Mouse (Mus musculus): Measurements from ENCODE around the gene Tsc1.

Gene Tsc1

DNA sequence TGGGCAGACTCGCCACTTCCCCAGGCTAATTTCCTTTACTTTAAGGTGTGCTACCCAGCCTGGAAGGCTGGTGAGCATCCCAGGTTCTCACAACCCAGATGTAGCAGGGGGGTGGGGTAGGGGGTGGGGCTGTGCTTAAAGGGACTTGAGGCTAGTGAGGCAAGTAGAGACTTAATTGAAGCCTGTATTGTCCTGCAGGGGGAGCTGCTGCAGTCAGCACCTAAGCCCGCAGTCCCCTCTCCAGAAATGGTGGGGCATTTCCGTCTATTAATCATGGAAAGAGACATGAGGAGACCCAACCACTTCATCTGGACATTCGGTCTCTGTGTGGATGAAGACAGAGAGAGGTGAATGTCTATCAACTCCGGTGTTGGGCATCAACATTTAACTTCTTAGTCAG is 24.7 kb upstream of the Tsc1 start:
- no peak for DNase-seq (ENCODE audit: low spot score in 2 of 2)

- no peak for DNase-seq (ENCODE audit: low spot score in 2 of 2)
Measured at GRCm38 (mm10) chr2:28616874-28617273, 24.2 kb upstream of the Tsc1 start.

GRCm38 (mm10) chr2:28617498-28618486 is 23.2 kb upstream of the Tsc1 start:
- no peak for DNase-seq (ENCODE audit: low spot score in 2 of 2)

DNA sequence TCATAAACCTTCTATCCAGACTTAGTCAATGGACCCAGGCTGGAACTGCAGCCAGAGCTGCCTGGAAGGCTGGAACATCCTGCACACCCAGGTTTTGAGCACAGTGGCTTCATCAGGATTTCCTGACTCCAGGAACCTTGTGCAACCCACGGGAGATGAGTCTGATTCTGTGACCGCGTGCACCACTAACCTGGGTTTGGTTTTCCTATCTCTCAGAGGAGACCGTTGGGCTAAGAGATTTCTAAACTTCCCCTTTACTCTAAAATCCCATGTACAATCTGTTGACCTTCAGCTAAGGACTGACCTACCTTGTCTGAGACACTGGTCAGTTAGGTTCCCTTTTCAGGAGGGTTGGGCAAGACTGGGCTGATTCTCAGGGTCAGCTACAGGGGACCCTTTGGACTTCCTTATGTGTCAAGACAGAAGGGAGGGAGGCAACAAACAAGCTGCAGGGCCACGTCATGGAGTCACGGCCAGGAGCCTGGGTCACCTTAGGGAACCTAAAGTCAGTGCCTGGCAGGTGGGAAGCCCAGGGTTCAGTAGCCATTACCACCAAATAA is 22.2 kb upstream of the Tsc1 start:
- no peak for DNase-seq (ENCODE audit: low spot score in 2 of 2)

GRCm38 (mm10) chr2:28619369-28619768 is 21.7 kb upstream of the Tsc1 start:
- DNase-seq (ENCODE audit: low spot score in 2 of 2) = no peak

DNA sequence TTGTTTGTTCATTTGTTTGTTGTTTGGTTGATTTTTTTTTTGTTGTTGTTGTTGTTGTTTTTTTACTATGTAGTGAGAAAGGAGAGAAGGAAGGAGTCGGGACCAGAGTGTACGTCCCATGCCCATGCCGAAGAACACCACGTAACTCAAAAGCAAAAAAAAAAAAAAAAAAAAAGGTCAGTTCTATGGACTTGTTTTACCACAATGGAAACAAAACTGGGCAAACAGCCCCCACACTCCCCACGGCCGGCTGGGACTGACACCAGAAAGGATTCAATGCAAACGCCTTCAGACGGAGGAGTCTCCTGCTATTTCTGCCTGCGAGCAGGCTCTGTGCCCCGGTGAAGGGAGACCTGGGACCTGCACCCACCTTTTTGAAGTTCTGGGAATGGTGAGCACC is 20.5 kb upstream of the Tsc1 start:
- DNase-seq (ENCODE audit: low spot score in 2 of 2) = no peak

- no peak for DNase-seq (ENCODE audit: low spot score in 2 of 2)
Measured at GRCm38 (mm10) chr2:28621111-28621510, 19.9 kb upstream of the Tsc1 start.

DNA sequence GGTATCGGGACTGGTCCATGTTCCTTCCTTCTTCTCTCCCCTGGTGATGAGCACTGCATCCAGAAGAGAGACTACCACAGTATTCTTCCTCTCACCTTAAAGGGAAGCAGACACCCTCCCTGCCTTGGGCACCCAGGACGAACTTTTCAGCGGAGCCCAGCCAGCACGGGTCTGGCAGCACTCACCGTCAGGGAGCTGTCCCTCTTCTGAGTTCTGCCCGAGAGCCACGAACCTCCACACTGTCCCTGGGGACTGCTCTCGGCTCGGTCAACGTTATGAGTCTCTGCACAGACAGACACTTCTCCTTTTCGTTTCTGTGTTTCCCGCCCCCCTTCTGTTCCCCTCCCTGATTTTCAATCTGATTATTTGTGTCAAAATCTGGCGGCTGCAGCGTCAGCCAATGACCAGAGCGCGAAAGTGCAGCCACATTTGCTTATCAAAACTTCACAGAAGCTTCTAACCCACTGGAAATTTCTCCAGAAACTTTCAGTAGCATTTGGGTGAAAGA is 19.3 kb upstream of the Tsc1 start, which contains the start of gene Gfi1b:
Gene Gfi1b (minus strand): TSS at position 319 of the 508 bp plus-strand sequence.
- no peak for DNase-seq (ENCODE audit: low spot score in 2 of 2)

GRCm38 (mm10) chr2:28622521-28623124 is 18.4 kb upstream of the Tsc1 start:
- DNase-seq (ENCODE audit: low spot score in 2 of 2) = no peak

- DNase-seq (ENCODE audit: low spot score in 2 of 2) = no peak
Measured at GRCm38 (mm10) chr2:28624870-28625269, 16.2 kb upstream of the Tsc1 start.

DNA sequence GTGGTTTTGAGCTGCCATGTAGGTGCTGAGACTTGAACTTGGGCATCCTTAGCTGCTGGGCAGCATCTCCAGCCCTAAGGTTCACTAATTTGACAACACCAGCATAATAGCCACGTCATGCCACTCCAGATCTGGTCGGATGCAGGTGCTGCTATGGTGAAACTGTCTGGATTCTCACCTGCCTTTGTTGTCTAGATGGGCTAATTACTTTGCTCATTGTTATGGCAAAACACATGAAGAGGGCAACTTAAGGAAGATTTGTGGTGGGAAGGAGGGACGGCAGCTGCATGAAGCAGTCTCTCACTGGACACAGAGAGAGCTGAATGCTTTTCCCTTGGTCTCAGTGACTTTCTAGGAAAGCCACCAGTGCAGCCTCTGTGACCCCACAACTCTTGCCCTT is 15.0 kb upstream of the Tsc1 start:
- DNase-seq (ENCODE audit: low spot score in 2 of 2) = no peak

DNA sequence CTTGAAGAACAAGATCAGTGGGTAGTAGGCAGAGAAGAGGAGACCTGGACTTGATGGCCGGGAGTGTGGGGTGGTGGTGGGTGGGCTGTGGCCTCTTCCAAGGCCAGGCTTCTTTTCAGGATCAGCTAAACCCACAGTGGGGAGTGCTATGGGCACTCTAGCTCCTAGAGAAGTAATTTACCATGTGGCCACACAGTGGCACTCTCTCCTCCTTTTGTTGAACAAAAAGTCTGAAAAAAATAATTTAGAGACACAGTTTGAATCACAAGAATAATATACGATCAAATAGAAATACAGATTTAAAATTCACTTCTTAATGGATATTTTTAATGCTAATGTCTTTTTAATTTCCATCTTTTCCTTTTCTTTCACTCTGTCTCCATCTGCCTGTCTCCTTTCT is 13.0 kb upstream of the Tsc1 start:
- DNase-seq (ENCODE audit: low spot score in 2 of 2) = no peak

- no peak for DNase-seq (ENCODE audit: low spot score in 2 of 2)
Measured at GRCm38 (mm10) chr2:28629911-28630381, 11.1 kb upstream of the Tsc1 start.

DNA sequence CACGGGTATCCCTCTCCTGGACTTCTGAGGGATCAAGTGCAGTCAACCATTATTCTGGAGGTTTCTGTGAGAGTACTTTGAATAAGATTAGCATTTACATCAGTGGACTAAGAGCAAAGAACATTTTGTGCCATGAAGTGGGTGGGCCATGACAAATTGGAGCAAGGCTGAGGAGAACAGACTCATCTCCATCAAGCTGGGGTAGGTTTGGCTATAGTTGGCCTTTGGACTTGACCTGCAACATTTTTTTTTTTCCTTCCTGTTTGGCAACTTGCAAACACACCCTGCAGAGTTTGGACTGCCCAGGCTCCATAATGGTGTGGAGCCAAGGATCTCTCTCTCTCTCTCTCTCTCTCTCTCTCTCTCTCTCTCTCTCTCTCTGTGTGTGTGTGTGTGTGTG is 8.4 kb upstream of the Tsc1 start:
- no peak for DNase-seq (ENCODE audit: low spot score in 2 of 2)

GRCm38 (mm10) chr2:28633136-28633535 is 7.9 kb upstream of the Tsc1 start:
- no peak for DNase-seq (ENCODE audit: low spot score in 2 of 2)

GRCm38 (mm10) chr2:28635199-28635598 is 5.8 kb upstream of the Tsc1 start:
- no peak for DNase-seq (ENCODE audit: low spot score in 2 of 2)

- DNase-seq (ENCODE audit: low spot score in 2 of 2) = no peak
Measured at GRCm38 (mm10) chr2:28637106-28637845, 3.8 kb upstream of the Tsc1 start.

DNA sequence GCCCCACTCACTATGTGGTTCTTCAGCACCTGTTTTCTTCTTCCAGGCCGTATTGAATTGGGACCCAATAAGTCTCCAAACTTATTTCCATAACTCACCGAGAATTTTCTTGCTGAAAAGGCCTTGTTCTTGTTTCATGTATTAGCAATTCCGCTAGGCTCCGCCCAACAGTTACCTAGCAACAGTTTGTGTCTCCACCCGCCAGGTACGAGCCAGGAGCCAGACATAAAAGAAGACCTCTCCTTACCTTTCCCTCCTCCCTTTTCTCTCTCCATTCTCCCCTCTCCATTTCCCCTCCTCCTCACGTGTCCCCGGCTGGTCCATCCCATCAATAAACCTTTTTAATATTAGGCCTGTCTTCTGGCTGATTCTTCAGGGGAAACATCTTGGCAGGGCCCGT is 2.7 kb upstream of the Tsc1 start:
- DNase-seq (ENCODE audit: low spot score in 2 of 2) = no peak

- no peak for DNase-seq (ENCODE audit: low spot score in 2 of 2)
Measured at GRCm38 (mm10) chr2:28638886-28639285, 2.1 kb upstream of the Tsc1 start.

GRCm38 (mm10) chr2:28639794-28640193 is 1.2 kb upstream of the Tsc1 start:
- DNase-seq (ENCODE audit: low spot score in 2 of 2) = no peak

GRCm38 (mm10) chr2:28641435-28641941 is 460 bp downstream of the Tsc1 start:
- no peak for DNase-seq (ENCODE audit: low spot score in 2 of 2)
